Mouse (Mus musculus) embryonic fibroblast, embryonic 13.5 days (primary cell): Measurements from ENCODE around the gene Ccdc155.

Experiments
- CTCF ChIP-seq: IDR thresholded peaks from 2 replicates; pipeline ENCODE4 v1.5.1; 2011; ENCODE audit warnings: mild to moderate bottlenecking, control low read depth, low read length, moderate library complexity, borderline replicate concordance; ENCODE audit not compliant: insufficient read depth
- POLR2A ChIP-seq: IDR thresholded peaks from 2 replicates; pipeline ENCODE4 v1.6.1; 2011; ENCODE audit warnings: low read depth, mild to moderate bottlenecking, control low read depth, low read length, moderate library complexity

DNA sequence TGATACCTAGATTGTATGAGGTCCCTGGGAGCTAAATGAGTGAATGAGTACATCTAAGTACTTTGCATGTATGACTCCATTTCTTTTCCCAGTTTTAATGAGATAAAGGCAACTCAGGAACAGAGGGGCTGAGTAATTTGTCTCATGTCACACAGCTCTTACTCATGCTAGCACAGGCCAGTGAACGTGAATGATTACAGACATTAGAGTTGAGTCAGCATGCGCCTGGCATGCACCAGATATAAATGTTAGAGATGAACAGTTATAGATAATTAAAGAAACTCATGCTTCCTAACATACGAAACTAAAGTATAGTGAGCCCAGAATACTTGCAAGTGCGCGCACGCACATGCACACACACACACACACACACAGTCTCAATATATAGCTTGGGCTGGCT, 14.5 kb downstream of the Ccdc155 start:
- TF ChIP-seq CTCF (no peak), POLR2A (no peak)
